Mouse (Mus musculus): ENCODE results near the gene Dusp27.

- no peak for TF ChIP-seq MAFK (IDR thresholded peaks at IDR 0.05; ENCODE audit: insufficient read depth, low read depth, low read length)
- TF ChIP-seq ZNF384 (IDR thresholded peaks at IDR 0.05; ENCODE audit: low read depth, low read length), result no peak
Observed at GRCm38 (mm10) chr1:166158664-166159063, 30.9 kb upstream of the Dusp27 start.
